Mouse (Mus musculus) liver, postnatal 0 days (tissue): ENCODE results near the gene Kif1bp.

ENCODE experiments used
- CTCF ChIP-seq: sonication (generic); IDR thresholded peaks from 2 replicates; pipeline ENCODE4 v1.5.1; 2016; ENCODE audit warnings: antibody characterized with exemption, low read depth
- EP300 ChIP-seq: IDR thresholded peaks from 2 replicates; pipeline ENCODE4 v1.6.1; 2016; ENCODE audit warnings: antibody characterized with exemption, low read depth, mild to moderate bottlenecking

DNA sequence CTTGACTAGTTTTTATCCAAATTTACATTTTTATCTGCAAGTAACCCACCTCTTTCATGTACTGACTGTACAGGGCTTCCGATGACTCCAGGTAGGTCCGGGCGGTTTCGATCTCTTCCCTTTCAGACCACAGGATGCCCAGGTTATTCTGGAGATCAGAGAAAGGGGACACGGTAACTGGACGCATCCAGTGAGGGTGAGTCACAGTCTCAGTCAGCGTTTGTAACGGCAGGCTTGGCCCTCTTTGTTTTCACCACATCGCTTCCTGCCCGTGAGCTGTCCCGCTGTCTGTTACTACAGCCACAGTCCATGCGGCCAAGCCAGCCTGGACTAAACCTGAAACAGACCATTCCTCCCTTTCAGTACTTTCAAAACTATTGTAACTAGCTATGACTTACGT is 3.3 kb downstream of the Kif1bp start:
- TF ChIP-seq CTCF (no peak), EP300 (no peak)
